Mouse (Mus musculus) liver, embryonic 14.5 days (tissue): Measurements from ENCODE around the gene Pop7.

Source experiments
- CTCF ChIP-seq: IDR thresholded peaks from 2 replicates; pipeline ENCODE4 v1.5.1; 2016; ENCODE audit warnings: antibody characterized with exemption, low read depth, control low read depth
- EP300 ChIP-seq: IDR thresholded peaks from 2 replicates; pipeline ENCODE4 v1.6.1; 2016; ENCODE audit warnings: antibody characterized with exemption, low read depth

DNA sequence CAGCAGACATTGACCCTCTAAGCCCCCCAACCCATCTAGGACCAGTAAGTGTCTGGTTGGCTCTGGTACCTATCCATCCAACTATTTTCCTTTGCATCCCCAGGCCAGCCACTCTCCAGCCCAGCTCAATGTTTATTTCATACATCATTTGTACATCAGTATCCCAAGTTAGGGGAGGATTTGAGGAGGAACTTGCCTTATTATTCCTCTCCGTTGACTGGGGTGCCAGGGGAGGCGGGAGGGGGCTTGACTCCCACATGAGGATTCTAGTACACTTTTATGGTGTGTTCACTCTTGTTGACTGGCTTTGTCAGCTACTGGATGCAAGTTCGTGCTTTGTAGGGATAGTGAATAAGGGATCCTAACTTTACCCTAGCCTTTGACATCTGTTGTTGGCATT lies 9.4 kb upstream of the Pop7 start:
- TF ChIP-seq CTCF: no peak
- TF ChIP-seq EP300: no peak
